Mouse (Mus musculus) ovary, postnatal 14 days (tissue): Measurements from ENCODE around the gene Wwtr1.

ENCODE experiments used
- DNase-seq: peaks from one replicate; pipeline ENCODE4 v3.0.0; 2022; ENCODE audit warnings: low spot score

Wwtr1 gene

GRCm38 (mm10) chr3:57575660-57576055, at the start of gene Wwtr1:
Gene Wwtr1, minus strand, starts transcription at chr3:57575910.
- peak; percentile 84 for DNase-seq

GRCm38 (mm10) chr3:57619718-57620117, 44.0 kb upstream of the Wwtr1 start:
- DNase-seq, result no peak

- no peak for DNase-seq
Observed at GRCm38 (mm10) chr3:57615652-57616051, 39.9 kb upstream of the Wwtr1 start.

- DNase-seq, result no peak
Observed at GRCm38 (mm10) chr3:57612430-57612997, 36.8 kb upstream of the Wwtr1 start.

GRCm38 (mm10) chr3:57611776-57612175, 36.1 kb upstream of the Wwtr1 start:
- DNase-seq, result no peak

GRCm38 (mm10) chr3:57604618-57605015, 28.9 kb upstream of the Wwtr1 start:
- DNase-seq, result no peak

GRCm38 (mm10) chr3:57603891-57604617, 28.3 kb upstream of the Wwtr1 start:
- DNase-seq, result no peak

GRCm38 (mm10) chr3:57602610-57603009, 26.9 kb upstream of the Wwtr1 start:
- no peak for DNase-seq

GRCm38 (mm10) chr3:57596566-57596965, 20.9 kb upstream of the Wwtr1 start:
- no peak for DNase-seq

- DNase-seq, result no peak
Observed at GRCm38 (mm10) chr3:57595506-57595905, 19.8 kb upstream of the Wwtr1 start.

- DNase-seq, result no peak
Observed at GRCm38 (mm10) chr3:57585967-57586366, 10.3 kb upstream of the Wwtr1 start.

GRCm38 (mm10) chr3:57583533-57583932, 7.8 kb upstream of the Wwtr1 start:
- no peak for DNase-seq

GRCm38 (mm10) chr3:57580426-57581195, 4.9 kb upstream of the Wwtr1 start:
- no peak for DNase-seq

- no peak for DNase-seq
Observed at GRCm38 (mm10) chr3:57576056-57576824, 530 bp upstream of the Wwtr1 start.

GRCm38 (mm10) chr3:57574885-57575659, 638 bp downstream of the Wwtr1 start:
- peak; percentile 31 for DNase-seq

- DNase-seq, result no peak
Observed at GRCm38 (mm10) chr3:57573898-57574570, 1.7 kb downstream of the Wwtr1 start.

- no peak for DNase-seq
Observed at GRCm38 (mm10) chr3:57572331-57572975, 3.3 kb downstream of the Wwtr1 start.

- DNase-seq, result no peak
Observed at GRCm38 (mm10) chr3:57566655-57567054, 9.1 kb downstream of the Wwtr1 start.

- DNase-seq, result no peak
Observed at GRCm38 (mm10) chr3:57563627-57564026, 12.1 kb downstream of the Wwtr1 start.

GRCm38 (mm10) chr3:57562996-57563506, 12.7 kb downstream of the Wwtr1 start:
- no peak for DNase-seq
